Mouse (Mus musculus) c-Kit-positive CD71-positive TER-119-positive erythroid progenitor cells, embryonic 14.5 days (primary cell): ENCODE results near the gene Polm.

Experiments used
- DNase-seq: peaks from one replicate; pipeline ENCODE4 v3.0.0-alpha.2; 2013; ENCODE audit warnings: low spot score

Polm gene

GRCm38 (mm10) chr11:5837251-5838246, at the start of gene Polm:
Gene Polm, minus strand, starts transcription at chr11:5838016.
- DNase-seq, result peak; percentile 91

- no peak for DNase-seq
Measured at GRCm38 (mm10) chr11:5887250-5887649, 49.4 kb upstream of the Polm start.

GRCm38 (mm10) chr11:5886187-5886586, 48.4 kb upstream of the Polm start:
- DNase-seq, result peak; percentile 56

GRCm38 (mm10) chr11:5882518-5882917, 44.7 kb upstream of the Polm start:
- no peak for DNase-seq

GRCm38 (mm10) chr11:5879905-5880304, 42.1 kb upstream of the Polm start:
- peak; percentile 59 for DNase-seq

GRCm38 (mm10) chr11:5878661-5879060, 40.8 kb upstream of the Polm start:
- no peak for DNase-seq

GRCm38 (mm10) chr11:5877921-5878526, 40.2 kb upstream of the Polm start, which contains the start of gene Pold2:
Gene Pold2, minus strand, starts transcription at chr11:5878292.
- DNase-seq, result peak; percentile 98

- DNase-seq, result no peak
Measured at GRCm38 (mm10) chr11:5877421-5877820, 39.6 kb upstream of the Polm start.

- no peak for DNase-seq
Measured at GRCm38 (mm10) chr11:5873192-5873591, 35.4 kb upstream of the Polm start.

- DNase-seq, result no peak
Measured at GRCm38 (mm10) chr11:5872707-5873106, 34.9 kb upstream of the Polm start.

- no peak for DNase-seq
Measured at GRCm38 (mm10) chr11:5870069-5870468, 32.3 kb upstream of the Polm start.

- no peak for DNase-seq
Measured at GRCm38 (mm10) chr11:5869331-5869730, 31.5 kb upstream of the Polm start.

- DNase-seq, result no peak
Measured at GRCm38 (mm10) chr11:5868324-5868723, 30.5 kb upstream of the Polm start.

- no peak for DNase-seq
Measured at GRCm38 (mm10) chr11:5867196-5867595, 29.4 kb upstream of the Polm start.

GRCm38 (mm10) chr11:5862394-5863105, 24.7 kb upstream of the Polm start:
- no peak for DNase-seq

GRCm38 (mm10) chr11:5861678-5862393, 24.0 kb upstream of the Polm start, which contains the start of gene Aebp1:
Gene Aebp1, plus strand, starts transcription at chr11:5861947.
- DNase-seq, result no peak

GRCm38 (mm10) chr11:5860639-5861038, 22.8 kb upstream of the Polm start:
- no peak for DNase-seq

- no peak for DNase-seq
Measured at GRCm38 (mm10) chr11:5859883-5860550, 22.2 kb upstream of the Polm start.

- DNase-seq, result no peak
Measured at GRCm38 (mm10) chr11:5858723-5859122, 20.9 kb upstream of the Polm start.

- DNase-seq, result no peak
Measured at GRCm38 (mm10) chr11:5856479-5857130, 18.8 kb upstream of the Polm start.

GRCm38 (mm10) chr11:5855902-5856301, 18.1 kb upstream of the Polm start:
- DNase-seq, result no peak
